Mouse (Mus musculus) midbrain, embryonic 14.5 days (tissue): ENCODE measurements around the gene Nyap1. TPM values are rescaled to one million over a fixed set of nuclear protein-coding genes. Genes with fewer than 3 reads are reported as not detected.
"Not testable (repeated sequence)": the region's sequence is repeated elsewhere in the genome, so short reads cannot be mapped to it uniquely, and the experiment has no call there.

Experiments used
- ATAC-seq: fragments of 200-750 bp; cut with Nextera tagmentation; 2 replicates; pipeline ENCODE4 v1.8.0; 2017; ENCODE audit warnings: moderate number of reproducible peaks, moderate library complexity; ENCODE audit not compliant: low FRiP score, low TSS enrichment
- DNase-seq: peaks from one replicate; pipeline ENCODE4 v3.0.0-alpha.2; 2015
- H3K27ac ChIP-seq: fragments of 300-500 bp; sonication (generic); replicated peaks from 2 replicates; pipeline ENCODE4 v1.5.1; 2014; ENCODE audit warnings: mild to moderate bottlenecking, low read depth, low read length, moderate library complexity
- H3K27me3 ChIP-seq: fragments of 300-500 bp; sonication (generic); 2 replicates; pipeline ENCODE4 v1.6.1; 2014; ENCODE audit warnings: low read length, control low read depth, mixed read lengths; ENCODE audit not compliant: control insufficient read depth, insufficient read depth
- H3K36me3 ChIP-seq: fragments of 300-500 bp; sonication (generic); 2 replicates; pipeline ENCODE4 v1.6.1; 2014; ENCODE audit warnings: low read length, control low read depth; ENCODE audit not compliant: control insufficient read depth, insufficient read depth
- H3K4me1 ChIP-seq: fragments of 300-500 bp; sonication (generic); 2 replicates; pipeline ENCODE4 v1.6.1; 2014; ENCODE audit warnings: mild to moderate bottlenecking, antibody characterized with exemption, low read length, control low read depth; ENCODE audit not compliant: control insufficient read depth, insufficient read depth
- H3K4me2 ChIP-seq: fragments of 300-500 bp; sonication (generic); 2 replicates; pipeline ENCODE4 v1.6.1; 2014; ENCODE audit warnings: mild to moderate bottlenecking, low read length, moderate library complexity
- H3K4me3 ChIP-seq: fragments of 300-500 bp; sonication (generic); replicated peaks from 2 replicates; pipeline ENCODE4 v1.5.1; 2014; ENCODE audit warnings: low read depth, low read length
- H3K9ac ChIP-seq: fragments of 300-500 bp; sonication (generic); replicated peaks from 2 replicates; pipeline ENCODE4 v1.6.1; 2014; ENCODE audit warnings: mild to moderate bottlenecking, low read length, moderate library complexity
- H3K9me3 ChIP-seq: fragments of 300-500 bp; sonication (generic); 2 replicates; pipeline ENCODE4 v1.6.1; 2016; ENCODE audit warnings: low read length, control low read depth, mixed read lengths; ENCODE audit not compliant: control insufficient read depth
- WGBS: fragments of 180-500 bp; shearing (Covaris S2); extraction: QIAGEN DNeasy Blood & Tissue Kit; methylation state at CpG from one replicate; pipeline ENCODE4 v1.1.7; 2014; 5-methylcytosine and 5-hydroxymethylcytosine counted together
- polyA plus RNA-seq: library from polyadenylated mRNA; unstranded; fragments of >200 nt; fragmentation: Nextera tagmentation; extraction: Ambion mirVana; gene quantifications from 2 replicates; pipeline ENCODE4 v1.2.1, GENCODE M21; 2014

Nyap1 gene
- polyA plus RNA-seq, 1 experiment from 2014 or later = 16.2 TPM

DNA sequence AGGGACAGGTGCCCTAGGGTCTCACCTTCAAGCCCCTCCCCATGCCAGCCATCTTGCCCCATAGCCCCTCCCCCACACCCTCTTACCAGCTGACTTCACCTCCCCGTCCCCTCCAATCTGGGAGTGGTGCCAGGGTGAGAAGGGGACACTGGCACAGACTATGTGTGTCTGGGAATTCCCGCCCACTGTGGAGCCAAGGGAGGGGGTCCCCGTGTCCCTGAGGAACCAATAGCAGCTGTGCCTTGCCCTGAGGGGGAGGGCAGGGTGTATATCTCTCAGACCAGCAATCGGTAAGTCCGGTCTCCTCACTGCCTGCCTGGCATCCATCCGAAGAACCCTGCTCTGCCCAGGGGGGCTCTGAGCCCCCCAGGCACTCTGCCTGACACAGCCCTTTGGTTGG, 16.5 kb upstream of the Nyap1 start:
- ATAC-seq (peak; percentile 57), DNase-seq (peak; percentile 71)
- Histone ChIP-seq H3K4me1 (peaks cover 2% of the 10 kb centered on the region; the same call in 1 of the 2 replicates), H3K9ac (no peak overlapping the region), H3K4me2 (no peak overlapping the region), H3K4me3 (no peak overlapping the region), H3K36me3 (peaks cover 15% of the 10 kb centered on the region), H3K27ac (no peak overlapping the region), H3K9me3 (no peaks in the 10 kb centered on the region), H3K27me3 (no peaks in the 10 kb centered on the region)
- 73% methylated on average over 6 of the region's 6 CpGs for WGBS

DNA sequence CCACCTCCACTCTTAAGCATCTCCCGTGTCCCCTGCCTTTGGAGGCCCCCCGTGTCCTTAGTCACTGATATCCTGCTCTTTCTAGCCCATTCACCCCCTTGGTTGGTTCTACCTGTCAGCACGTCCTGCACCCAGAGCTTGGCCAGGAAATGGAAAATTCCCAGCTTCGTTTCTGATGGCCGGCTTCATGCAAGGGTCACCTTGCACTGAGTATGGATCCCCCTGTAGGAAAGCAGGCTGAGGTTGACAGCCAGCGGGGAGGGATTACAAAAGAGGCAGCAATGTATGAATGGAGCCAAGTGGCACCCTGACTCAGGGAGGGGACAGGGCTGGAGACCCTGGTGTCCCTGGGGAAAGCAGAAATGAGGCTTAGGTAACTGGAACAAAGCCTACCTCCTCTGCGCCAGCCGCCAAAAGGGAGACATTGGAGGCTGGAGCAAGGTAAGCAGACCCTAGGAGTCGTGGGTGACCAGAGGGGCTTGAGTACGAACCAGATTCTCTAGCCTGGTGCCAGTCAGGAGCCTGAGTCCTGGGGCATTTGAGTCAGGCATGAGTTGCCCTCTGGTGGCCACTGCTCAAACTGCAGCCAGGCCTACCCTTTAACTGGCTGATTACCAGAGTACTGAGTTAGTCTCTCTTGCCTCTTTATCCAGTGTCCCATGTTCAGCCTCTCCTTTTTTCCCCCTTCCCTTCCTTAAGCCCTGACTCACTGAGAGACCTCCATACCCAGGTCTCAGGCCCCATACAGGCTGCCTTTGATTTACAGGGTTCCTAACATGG, 15.7 kb upstream of the Nyap1 start:
- Histone ChIP-seq H3K36me3 (peaks cover 20% of the 10 kb centered on the region), H3K4me2 (no peak overlapping the region), H3K4me3 (no peak overlapping the region), H3K9me3 (no peaks in the 10 kb centered on the region), H3K4me1 (peaks cover 2% of the 10 kb centered on the region; the same call in 1 of the 2 replicates), H3K27ac (no peak overlapping the region), H3K27me3 (no peaks in the 10 kb centered on the region), H3K9ac (no peak overlapping the region)
- WGBS = 39% methylated on average over 10 of the region's 10 CpGs
- DNase-seq = peak; percentile 94
- ATAC-seq = peak; percentile 46; the same call in 1 of the 2 replicates

DNA sequence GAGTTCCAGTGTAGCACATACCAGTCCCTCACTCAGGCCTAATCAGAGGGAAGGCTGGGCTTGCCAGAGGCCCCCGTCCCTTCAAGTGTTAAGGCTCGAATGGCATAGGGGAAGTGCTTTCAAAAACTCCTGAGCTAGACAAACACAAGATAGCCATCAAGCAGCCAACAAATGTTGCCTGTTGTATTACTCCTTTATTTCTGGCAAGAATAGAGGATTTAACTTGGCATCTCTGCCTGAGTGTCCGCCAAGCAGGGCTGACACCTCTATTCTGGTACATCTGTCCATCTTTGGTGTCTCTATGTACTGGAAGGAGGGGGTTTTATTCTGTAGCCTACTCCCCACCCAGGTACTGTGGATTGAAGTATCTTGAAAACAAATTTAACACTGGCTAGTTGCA, 14.7 kb upstream of the Nyap1 start:
- H3K27ac ChIP-seq = no peak overlapping the region
- H3K4me3 ChIP-seq = no peak overlapping the region
- no peaks in the 10 kb centered on the region for H3K9me3 ChIP-seq
- WGBS = 79% methylated on average over 3 of the region's 3 CpGs
- DNase-seq (no peak), ATAC-seq (no peak)
- peaks cover 29% of the 10 kb centered on the region for H3K36me3 ChIP-seq
- H3K4me2 ChIP-seq = no peak overlapping the region
- no peaks in the 10 kb centered on the region for H3K27me3 ChIP-seq
- no peak overlapping the region for H3K9ac ChIP-seq
- H3K4me1 ChIP-seq = peaks cover 2% of the 10 kb centered on the region; the same call in 1 of the 2 replicates

DNA sequence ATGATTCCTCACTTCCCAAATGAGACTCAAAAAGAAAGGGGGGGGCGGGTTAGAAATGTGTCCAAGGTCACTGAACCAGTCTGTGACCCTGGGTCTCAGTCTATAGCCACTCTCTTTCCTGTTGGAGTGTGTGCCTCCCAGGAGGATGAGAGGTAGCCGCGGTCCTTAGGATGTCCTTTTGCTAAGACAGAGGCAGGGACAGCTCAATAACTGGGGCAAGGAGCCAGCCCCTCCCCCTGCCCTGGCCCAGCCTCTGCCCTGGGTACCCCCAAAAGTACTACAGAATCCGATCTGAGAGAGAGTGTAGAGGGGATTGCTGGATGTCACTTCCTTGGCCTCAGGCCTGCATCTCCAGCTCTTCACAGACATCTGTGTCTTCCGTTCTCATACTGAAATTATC, 14.0 kb upstream of the Nyap1 start:
- H3K36me3 ChIP-seq = peaks cover 30% of the 10 kb centered on the region
- peaks cover 2% of the 10 kb centered on the region; the same call in 1 of the 2 replicates for H3K4me1 ChIP-seq
- no peak overlapping the region for H3K4me3 ChIP-seq
- no peak overlapping the region for H3K9ac ChIP-seq
- H3K27ac ChIP-seq = no peak overlapping the region
- ATAC-seq (no peak), DNase-seq (no peak)
- 89% methylated on average over 5 of the region's 5 CpGs for WGBS
- H3K9me3 ChIP-seq = no peaks in the 10 kb centered on the region
- H3K27me3 ChIP-seq = no peaks in the 10 kb centered on the region
- H3K4me2 ChIP-seq = no peak overlapping the region

DNA sequence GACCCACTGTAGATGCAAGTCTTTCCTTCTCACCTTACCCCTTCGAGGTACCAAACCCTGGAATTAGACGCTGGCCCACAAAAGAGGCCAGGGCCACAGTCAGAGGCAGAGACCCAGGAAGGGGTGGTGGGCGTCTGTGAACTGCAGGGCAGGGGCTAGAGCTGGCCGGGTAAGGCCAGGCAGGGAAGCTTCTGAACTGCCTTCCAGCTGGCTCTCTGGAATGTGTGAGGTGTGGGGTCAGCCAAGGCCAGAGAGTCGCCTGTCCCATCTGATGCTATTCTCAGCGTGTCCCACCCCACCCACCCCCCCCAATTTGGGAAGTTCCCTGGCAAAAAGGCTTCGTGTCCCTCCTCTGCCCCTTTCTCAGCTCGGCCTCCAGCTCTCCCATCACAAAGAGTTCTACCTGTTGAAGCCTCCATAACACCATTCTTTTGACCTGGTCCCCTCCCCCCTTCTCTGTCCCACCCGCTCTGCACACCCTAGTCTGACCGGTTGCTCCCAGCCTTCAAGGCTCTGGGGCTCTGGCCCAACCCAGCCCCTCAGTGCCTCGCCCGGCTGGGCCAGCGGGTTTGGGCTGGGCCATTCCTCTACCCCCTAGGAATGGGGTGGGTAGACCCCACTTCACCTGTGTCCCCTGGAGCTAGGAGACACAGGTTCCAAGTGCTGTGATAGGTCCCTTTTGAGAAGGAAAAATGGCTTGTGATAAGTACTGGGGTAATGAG, 11.9 kb upstream of the Nyap1 start:
- ATAC-seq (no peak), DNase-seq (no peak)
- H3K36me3 ChIP-seq = peaks cover 25% of the 10 kb centered on the region
- H3K4me1 ChIP-seq = peaks cover 5% of the 10 kb centered on the region; the same call in 1 of the 2 replicates
- no peak overlapping the region for H3K9ac ChIP-seq
- no peak overlapping the region for H3K4me3 ChIP-seq
- no peaks in the 10 kb centered on the region for H3K9me3 ChIP-seq
- H3K27ac ChIP-seq = no peak overlapping the region
- WGBS = 90% methylated on average over 13 of the region's 13 CpGs
- H3K4me2 ChIP-seq = no peak overlapping the region
- no peaks in the 10 kb centered on the region for H3K27me3 ChIP-seq

DNA sequence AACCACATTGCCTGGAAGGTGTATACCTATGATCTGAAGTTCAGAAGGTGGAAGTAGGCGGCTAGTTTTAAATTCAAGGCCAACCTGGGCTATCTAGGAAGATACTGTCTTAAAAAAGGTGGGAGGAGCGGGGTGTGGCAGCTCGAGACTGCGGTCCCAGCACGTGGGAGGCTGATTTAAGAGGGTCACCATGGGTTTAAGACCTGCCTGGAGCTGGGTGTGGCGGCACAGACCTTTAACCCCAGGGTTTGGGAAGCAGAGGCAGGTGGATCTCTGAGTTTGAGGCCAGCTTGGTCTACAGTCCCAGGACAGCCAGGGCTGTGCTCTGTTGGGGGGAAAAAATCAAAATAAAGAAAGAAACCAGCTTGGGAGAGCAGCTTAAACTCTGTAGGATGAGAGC, 10.6 kb upstream of the Nyap1 start:
- WGBS = 93% methylated on average over 6 of the region's 6 CpGs
- Histone ChIP-seq H3K27ac (no peak overlapping the region), H3K27me3 (no peaks in the 10 kb centered on the region), H3K9me3 (no peaks in the 10 kb centered on the region), H3K36me3 (peaks cover 25% of the 10 kb centered on the region), H3K9ac (no peak overlapping the region), H3K4me2 (no peak overlapping the region), H3K4me3 (no peak overlapping the region), H3K4me1 (peaks cover 13% of the 10 kb centered on the region)
- ATAC-seq (no peak), DNase-seq (no peak)

DNA sequence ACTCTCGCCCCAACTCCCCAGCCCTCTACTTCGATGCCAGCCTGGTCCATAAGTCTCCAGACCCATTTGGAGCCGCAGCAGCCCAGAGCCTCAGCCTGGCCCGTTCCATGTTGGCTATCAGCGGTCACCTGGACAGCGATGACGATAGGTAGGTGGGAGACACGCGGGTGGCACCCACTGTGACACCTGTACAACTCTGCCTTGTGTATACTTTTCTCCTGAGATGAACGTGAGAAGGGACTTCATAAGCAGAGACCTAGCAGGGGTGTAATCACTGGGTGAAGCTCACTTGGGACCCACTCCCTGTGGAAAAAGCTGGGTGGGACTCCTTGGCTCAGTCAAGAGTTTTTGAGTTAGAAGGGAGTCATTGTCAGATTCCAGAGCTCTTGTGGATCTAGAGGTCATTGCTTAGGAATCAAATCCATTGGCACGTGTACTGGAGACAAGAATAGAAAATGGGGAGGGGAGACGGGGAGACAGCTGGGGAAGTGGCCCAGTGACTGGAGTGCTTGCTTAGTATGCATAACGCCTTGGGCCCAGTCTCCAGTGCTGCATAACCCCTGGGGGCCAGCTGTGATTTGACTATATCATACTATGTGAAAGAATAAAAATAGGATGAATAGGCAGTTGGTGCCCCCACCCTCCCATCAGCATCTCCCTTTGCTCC, 9.9 kb upstream of the Nyap1 start:
- no peak overlapping the region for H3K4me2 ChIP-seq
- H3K9me3 ChIP-seq = no peaks in the 10 kb centered on the region
- H3K27me3 ChIP-seq = no peaks in the 10 kb centered on the region
- H3K4me1 ChIP-seq = peaks cover 15% of the 10 kb centered on the region
- peaks cover 25% of the 10 kb centered on the region for H3K36me3 ChIP-seq
- ATAC-seq = no peak
- no peak for DNase-seq
- no peak overlapping the region for H3K9ac ChIP-seq
- H3K4me3 ChIP-seq = no peak overlapping the region
- no peak overlapping the region for H3K27ac ChIP-seq
- 93% methylated on average over 13 of the region's 13 CpGs for WGBS

DNA sequence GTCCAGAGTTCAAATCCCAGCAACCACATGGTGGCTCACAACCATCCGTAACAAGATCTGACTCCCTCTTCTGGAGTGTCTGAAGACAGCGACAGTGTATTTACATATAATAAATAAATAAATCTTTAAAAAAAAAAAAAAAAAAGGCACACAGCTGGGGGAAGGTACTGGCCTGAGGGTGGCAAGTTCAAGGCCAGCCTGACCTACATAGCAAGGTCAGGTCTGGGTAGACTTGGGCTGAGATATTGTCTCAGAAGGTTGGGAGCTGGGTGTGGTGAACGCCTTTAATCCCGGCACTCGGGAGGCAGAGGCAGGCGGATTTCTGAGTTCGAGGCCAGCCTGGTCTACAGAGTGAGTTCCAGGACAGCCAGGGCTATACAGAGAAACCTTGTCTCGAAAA, 8.8 kb upstream of the Nyap1 start:
- not testable (repeated sequence) for H3K27ac ChIP-seq, DNase-seq, ATAC-seq, H3K4me3 ChIP-seq, H3K9me3 ChIP-seq, H3K27me3 ChIP-seq, H3K4me2 ChIP-seq, H3K9ac ChIP-seq
- H3K36me3 ChIP-seq = peaks cover 25% of the 10 kb centered on the region
- 98% methylated on average over 6 of the region's 8 CpGs for WGBS
- H3K4me1 ChIP-seq = peaks cover 16% of the 10 kb centered on the region
